Mouse (Mus musculus) megakaryocyte-erythroid progenitor cell, adult 5-6 weeks (primary cell): ENCODE measurements around the gene Gm17606. TPM values are rescaled to one million over a fixed set of nuclear protein-coding genes. Genes with fewer than 3 reads are reported as not detected.
"Not testable (repeated sequence)": the region's sequence is repeated elsewhere in the genome, so short reads cannot be mapped to it uniquely, and the experiment has no call there.

Experiments
- ATAC-seq: replicated peaks from 2 replicates; pipeline ENCODE4 v1.8.0; 2016; ENCODE audit warnings: mild to moderate bottlenecking, inconsistent platforms; ENCODE audit not compliant: severe bottlenecking, poor library complexity, low FRiP score, low TSS enrichment
- total RNA-seq, 2 experiments: library from RNA; stranded (forward) in 1 of 2; stranded (reverse) in 1 of 2; fragments of 200-1000, 215-1000 nt in 1 of 2; fragments of >200 nt in 1 of 2; fragmentation: Nextera tagmentation in 1 of 2; gene quantifications; 2 replicates each; pipeline ENCODE4 v1.2.3; 2014 to 2017

Gene Gm17606
- total RNA-seq (2014; fragmentation: Nextera tagmentation) (not detected in 2 replicates), total RNA-seq (2017) (not detected in 2 replicates)

GRCm38 (mm10) chr14:54640946-54641304 is at the start of gene Gm17606:
Gene Gm17606 (plus strand): TSS chr14:54640952.
- no peak for ATAC-seq

GRCm38 (mm10) chr14:54591056-54591455 is 49.7 kb upstream of the Gm17606 start:
- ATAC-seq = no peak

GRCm38 (mm10) chr14:54592319-54592934 is 48.3 kb upstream of the Gm17606 start:
- ATAC-seq = peak; percentile 77

- ATAC-seq = no peak
Observed at GRCm38 (mm10) chr14:54594055-54594454, 46.7 kb upstream of the Gm17606 start.

- no peak for ATAC-seq
Observed at GRCm38 (mm10) chr14:54594631-54595414, 45.9 kb upstream of the Gm17606 start.

GRCm38 (mm10) chr14:54597084-54597483 is 43.7 kb upstream of the Gm17606 start:
- no peak for ATAC-seq

GRCm38 (mm10) chr14:54601601-54602000 is 39.2 kb upstream of the Gm17606 start:
- no peak for ATAC-seq

- peak; percentile 4; the same call in 1 of the 2 replicates for ATAC-seq
Observed at GRCm38 (mm10) chr14:54602613-54603012, 38.1 kb upstream of the Gm17606 start.

GRCm38 (mm10) chr14:54603038-54603654 is 37.6 kb upstream of the Gm17606 start:
- ATAC-seq = peak; percentile 98

- ATAC-seq = no peak
Observed at GRCm38 (mm10) chr14:54603686-54604085, 37.1 kb upstream of the Gm17606 start.

- no peak; the same call in 1 of the 2 replicates for ATAC-seq
Observed at GRCm38 (mm10) chr14:54605752-54606321, 34.9 kb upstream of the Gm17606 start, which contains the start of gene 4931414P19Rik. Gene 4931414P19Rik (minus strand): TSS chr14:54605993.

GRCm38 (mm10) chr14:54607226-54607625 is 33.5 kb upstream of the Gm17606 start:
- no peak for ATAC-seq

GRCm38 (mm10) chr14:54609245-54609644 is 31.5 kb upstream of the Gm17606 start:
- no peak for ATAC-seq

GRCm38 (mm10) chr14:54609962-54610361 is 30.8 kb upstream of the Gm17606 start:
- ATAC-seq = no peak

GRCm38 (mm10) chr14:54610648-54611047 is 30.1 kb upstream of the Gm17606 start:
- ATAC-seq = no peak

- ATAC-seq = not testable (repeated sequence)
Observed at GRCm38 (mm10) chr14:54614130-54614529, 26.6 kb upstream of the Gm17606 start.

- no peak for ATAC-seq
Observed at GRCm38 (mm10) chr14:54616226-54616825, 24.4 kb upstream of the Gm17606 start.

- peak; percentile 67 for ATAC-seq
Observed at GRCm38 (mm10) chr14:54617152-54617896, 23.4 kb upstream of the Gm17606 start.

- ATAC-seq = peak; percentile 94
Observed at GRCm38 (mm10) chr14:54617897-54618365, 22.8 kb upstream of the Gm17606 start, which contains the start of gene Psmb5. Gene Psmb5 (minus strand): TSS chr14:54618022.
